Mouse (Mus musculus): ENCODE measurements around the gene Il1a. TPM values are rescaled to one million over a fixed set of nuclear protein-coding genes. Genes with fewer than 3 reads are reported as not detected.

Gene Il1a
- not detected for polyA plus RNA-seq (2014; fragmentation: Illumina TruSeq; extraction: RNeasy Lipid Tissue Mini Kit (QIAGEN cat#74804); ENCODE audit: low read depth, low replicate concordance)

DNA sequence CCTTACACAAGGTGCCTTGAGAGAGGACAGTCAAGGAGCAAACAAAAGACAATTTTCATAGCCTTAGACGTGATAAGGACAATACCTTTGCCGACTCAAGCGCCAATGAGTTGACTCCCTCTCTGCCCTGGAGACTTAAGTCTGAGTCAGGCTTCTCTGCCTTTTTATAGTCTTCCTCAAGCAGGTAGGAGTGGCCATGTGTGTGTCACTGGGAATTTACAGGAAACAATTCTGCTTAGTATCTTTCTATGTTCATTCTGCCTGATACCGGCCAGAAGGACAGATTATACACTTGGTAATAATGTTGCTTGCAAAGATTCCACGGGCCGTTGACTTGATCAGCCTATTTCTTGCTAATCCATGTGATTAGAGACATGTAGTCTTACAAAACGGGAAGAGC is at the start of gene Il1a:
Il1a (minus strand) TSS at position 137 of the 400 bp plus-strand sequence.

DNA sequence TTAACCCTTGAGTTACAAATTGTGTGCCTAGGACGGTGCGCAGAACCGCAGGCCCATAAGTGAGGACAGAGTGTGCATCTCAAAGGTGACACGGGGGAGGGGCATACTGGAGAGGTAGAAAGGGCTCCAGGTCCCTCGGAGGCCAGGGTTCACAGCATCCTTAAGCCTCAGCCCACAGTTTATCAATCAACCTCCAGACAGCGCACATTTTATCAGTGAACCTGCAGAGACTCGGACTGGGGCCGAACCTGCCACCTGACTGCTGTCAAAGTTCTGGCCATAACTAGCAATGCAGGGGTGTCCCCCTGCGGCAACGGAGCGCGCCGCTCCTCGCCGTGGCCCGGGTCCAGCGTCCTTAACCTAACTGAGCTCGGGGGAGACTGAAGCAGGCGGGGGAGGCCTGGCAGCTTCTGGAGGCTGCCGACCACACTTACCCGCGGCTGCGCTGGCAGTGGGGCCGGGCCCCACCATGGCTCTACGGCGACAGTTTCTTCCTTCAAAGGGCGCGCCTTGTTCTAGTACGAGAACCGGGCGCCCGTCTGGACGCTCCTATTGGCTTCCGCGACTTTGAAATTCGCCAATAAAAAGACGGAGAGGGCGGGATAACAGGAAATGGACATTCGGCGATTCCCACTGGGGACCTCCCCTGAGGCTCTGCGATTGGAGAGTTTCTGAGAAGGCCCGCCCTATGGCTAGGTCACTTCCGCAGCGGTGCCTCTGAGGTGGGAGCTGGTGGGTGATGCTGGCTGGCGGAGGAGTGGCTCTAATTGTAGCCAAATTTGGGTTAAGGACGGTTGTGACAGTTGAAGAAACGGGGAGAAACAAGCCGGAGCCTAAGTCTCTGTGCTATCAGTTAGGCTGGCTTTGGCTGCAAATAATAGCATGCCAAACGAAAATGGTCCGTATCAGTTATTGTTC is 12.8 kb downstream of the Il1a start, which contains the start of gene Ckap2l:
Ckap2l (minus strand) TSS at position 542 of the 918 bp plus-strand sequence.

Other genes with a start within 250 kb of the Il1a start
- 8.9 TPM for gene Ttl, start 244.0 kb downstream of the Il1a start, polyA plus RNA-seq (2014; fragmentation: Illumina TruSeq; extraction: RNeasy Lipid Tissue Mini Kit (QIAGEN cat#74804); ENCODE audit: low read depth, low replicate concordance)
- gene Polr1b, start 209.0 kb downstream of the Il1a start, polyA plus RNA-seq (2014; fragmentation: Illumina TruSeq; extraction: RNeasy Lipid Tissue Mini Kit (QIAGEN cat#74804); ENCODE audit: low read depth, low replicate concordance), result 4.4 TPM
- gene Chchd5, start 180.3 kb downstream of the Il1a start, polyA plus RNA-seq (2014; fragmentation: Illumina TruSeq; extraction: RNeasy Lipid Tissue Mini Kit (QIAGEN cat#74804); ENCODE audit: low read depth, low replicate concordance), result 6.3 TPM
- gene Slc20a1, start 111.2 kb downstream of the Il1a start, polyA plus RNA-seq (2014; fragmentation: Illumina TruSeq; extraction: RNeasy Lipid Tissue Mini Kit (QIAGEN cat#74804); ENCODE audit: low read depth, low replicate concordance), result 21.5 TPM
- gene Ckap2l, start 12.8 kb downstream of the Il1a start, polyA plus RNA-seq (2014; fragmentation: Illumina TruSeq; extraction: RNeasy Lipid Tissue Mini Kit (QIAGEN cat#74804); ENCODE audit: low read depth, low replicate concordance), result 0.49 TPM
- 2.8 TPM for gene Il1b, start 61.2 kb upstream of the Il1a start, polyA plus RNA-seq (2014; fragmentation: Illumina TruSeq; extraction: RNeasy Lipid Tissue Mini Kit (QIAGEN cat#74804); ENCODE audit: low read depth, low replicate concordance)
- gene F830045P16Rik, start 226.6 kb upstream of the Il1a start, polyA plus RNA-seq (2014; fragmentation: Illumina TruSeq; extraction: RNeasy Lipid Tissue Mini Kit (QIAGEN cat#74804); ENCODE audit: low read depth, low replicate concordance), result not detected

All from kidney, adult 10 weeks (tissue).